Mouse (Mus musculus) ES-E14 (cell line): Measurements from ENCODE around the gene Sae1. TPM values are rescaled to one million over a fixed set of nuclear protein-coding genes. Genes with fewer than 3 reads are reported as not detected.
A peak's percentile ranks its signal among the peaks of the same experiment; 100 is the strongest.

Source experiments
- DNase-seq: peaks from one replicate; pipeline ENCODE4 v3.0.0-alpha.2; 2013; ENCODE audit warnings: low read depth, low spot score
- H3K27ac ChIP-seq: 2 replicates; pipeline ENCODE4 v1.5.1; 2012; ENCODE audit warnings: low read depth, mild to moderate bottlenecking, low read length, moderate library complexity, mixed read lengths; ENCODE audit not compliant: poor library complexity, insufficient read depth, severe bottlenecking
- H3K36me3 ChIP-seq: 2 replicates; pipeline ENCODE4 v1.6.1; 2012; ENCODE audit warnings: mild to moderate bottlenecking, low read length, moderate library complexity, mixed read lengths; ENCODE audit not compliant: control insufficient read depth, poor library complexity, insufficient read depth, severe bottlenecking
- H3K4me1 ChIP-seq, 2 experiments: fragments of 150-350 bp in 1 of 2; sonication (generic) in 1 of 2; 2 replicates each; pipeline ENCODE4 v1.6.1; 2012; ENCODE audit warnings: low read length in 2 of 2, mild to moderate bottlenecking in 1 of 2, mixed read lengths in 1 of 2; ENCODE audit not compliant: control insufficient read depth in 2 of 2, insufficient read depth in 2 of 2, poor library complexity in 1 of 2
- H3K4me3 ChIP-seq, 2 experiments: fragments of 150-350 bp in 1 of 2; sonication (generic) in 1 of 2; 2 replicates each; pipeline ENCODE4 v1.5.1; 2012; ENCODE audit warnings: low read length in 2 of 2, low read depth in 1 of 2, mild to moderate bottlenecking in 1 of 2, mixed read lengths in 1 of 2; ENCODE audit not compliant: insufficient read depth in 1 of 2, poor library complexity in 1 of 2, severe bottlenecking in 1 of 2
- H3K9ac ChIP-seq: 2 replicates; pipeline ENCODE4 v1.6.1; 2012; ENCODE audit warnings: low read depth, mild to moderate bottlenecking, low read length, mixed read lengths; ENCODE audit not compliant: poor library complexity, insufficient read depth, severe bottlenecking
- H3K9me3 ChIP-seq: fragments of 150-350 bp; sonication (generic); 2 replicates; pipeline ENCODE4 v1.6.1; 2012; ENCODE audit warnings: low read depth, mild to moderate bottlenecking, low read length; ENCODE audit not compliant: control insufficient read depth, insufficient read depth
- CHD2 ChIP-seq: IDR thresholded peaks from 2 replicates; pipeline ENCODE4 v1.6.1; 2014; ENCODE audit warnings: mild to moderate bottlenecking, low read depth, low read length, inconsistent platforms
- HCFC1 ChIP-seq: IDR thresholded peaks from 2 replicates; pipeline ENCODE4 v1.6.1; 2012; ENCODE audit warnings: low read length, inconsistent platforms, borderline replicate concordance; ENCODE audit not compliant: insufficient read depth
- MAFK ChIP-seq: IDR thresholded peaks from 2 replicates; pipeline ENCODE4 v1.6.1; 2014; ENCODE audit warnings: mild to moderate bottlenecking, low read depth, low read length, inconsistent platforms; ENCODE audit not compliant: insufficient read depth
- ZC3H11A ChIP-seq: IDR thresholded peaks from 2 replicates; pipeline ENCODE4 v1.6.1; 2012; ENCODE audit warnings: low read depth, mild to moderate bottlenecking, inconsistent platforms, low read length, borderline replicate concordance
- ZNF384 ChIP-seq: IDR thresholded peaks from 2 replicates; pipeline ENCODE4 v1.6.1; 2012; ENCODE audit warnings: low read depth, low read length, inconsistent platforms
- in situ Hi-C, 2 experiments: fragments of 600-800 bp; cut with MboI; formaldehyde crosslinking; loops; one replicate each; pipeline ENCODE4 v1.15.1; 2025; ENCODE audit warnings: low sequenced_read_pairs in 2 of 2, inconsistent platforms in 1 of 2; ENCODE audit not compliant: unreplicated experiment in 2 of 2
- total RNA-seq: library from RNA; depleted of rRNA; stranded (reverse); fragments of 300-350 nt; gene quantifications from 2 replicates; pipeline ENCODE4 v1.2.3, GENCODE M21; 2012

Sae1 gene
- total RNA-seq, 1 experiment: 213 TPM

GRCm38 (mm10) chr7:16405073-16405455, 17.5 kb upstream of the Sae1 start:
- Histone ChIP-seq H3K4me3 (no peak overlapping the region), H3K9ac (no peak overlapping the region; the same call in 1 of the 2 replicates), H3K36me3 (peaks cover 4% of the 10 kb centered on the region; the same call in 1 of the 2 replicates), H3K4me1 (peaks cover 11 to 18% of the 10 kb centered on the region in 2 experiments), H3K9me3 (no peaks in the 10 kb centered on the region), H3K27ac (no peak overlapping the region)
- in situ Hi-C loops: no loop called here
- DNase-seq: no peak
- TF ChIP-seq ZC3H11A (no peak), HCFC1 (no peak), CHD2 (no peak), MAFK (no peak), ZNF384 (no peak)

GRCm38 (mm10) chr7:16404315-16405072, 16.9 kb upstream of the Sae1 start:
- H3K9ac ChIP-seq: peak overlapping the region; percentile 35; the same call in 1 of the 2 replicates
- H3K36me3 ChIP-seq: peaks cover 4% of the 10 kb centered on the region; the same call in 1 of the 2 replicates
- no peaks in the 10 kb centered on the region for H3K9me3 ChIP-seq
- no peak overlapping the region for H3K4me3 ChIP-seq
- in situ Hi-C loops: no loop called here
- no peak for DNase-seq
- TF ChIP-seq ZNF384 (no peak), CHD2 (no peak), MAFK (no peak), HCFC1 (no peak), ZC3H11A (no peak)
- H3K4me1 ChIP-seq: peaks cover 11 to 18% of the 10 kb centered on the region in 2 experiments
- no peak overlapping the region for H3K27ac ChIP-seq

GRCm38 (mm10) chr7:16402968-16403948, 15.7 kb upstream of the Sae1 start:
- no peak for DNase-seq
- in situ Hi-C loops: no loop called here
- peaks cover 4% of the 10 kb centered on the region; the same call in 1 of the 2 replicates for H3K36me3 ChIP-seq

GRCm38 (mm10) chr7:16402449-16402848, 14.8 kb upstream of the Sae1 start:
- Histone ChIP-seq H3K9ac (peak overlapping the region; percentile 100), H3K27ac (peak overlapping the region; percentile 100; the same call in 1 of the 2 replicates), H3K9me3 (no peaks in the 10 kb centered on the region), H3K4me1 (peaks cover 11 to 21% of the 10 kb centered on the region in 2 experiments), H3K4me3 (peak overlapping the region; percentile 97 to 99), H3K36me3 (peaks cover 4% of the 10 kb centered on the region; the same call in 1 of the 2 replicates)
- DNase-seq: no peak
- in situ Hi-C loops: no loop called here
- TF ChIP-seq ZC3H11A (no peak), MAFK (no peak)

More at GRCm38 (mm10) chr7:16402968-16403948, 15.7 kb upstream of the Sae1 start:
- Histone ChIP-seq H3K9me3 (no peaks in the 10 kb centered on the region), H3K27ac (peak overlapping the region; percentile 43; the same call in 1 of the 2 replicates), H3K9ac (peak overlapping the region; percentile 78), H3K4me3 (peak overlapping the region; percentile 97 to 99), H3K4me1 (peaks cover 11 to 21% of the 10 kb centered on the region in 2 experiments)
- TF ChIP-seq ZC3H11A (no peak), MAFK (no peak), CHD2 (no peak), HCFC1 (no peak), ZNF384 (no peak)
